11 mouse cellular contexts compared by ENCODE assay signal in genomic region chr9:60231981-60232881, GRCm38 (mm10).
DNase-seq lines count a peak whose midpoint lies in the region; ATAC-seq lines count a peak whose summit lies in the region.
"Had no signal": no experiment of that assay in that cellular context is flagged by ENCODE, and none has a peak within 500 bp of the region (broad histone marks: within the 10 kb centered on the region; RNA-seq: fewer than 3 reads in every experiment).

No protein-coding gene starts in this region.

- H3K27ac ChIP-seq in hindbrain, embryonic 11.5 days (ENCODE audit: low read depth, low read length), result 0 out of 2 replicates have a peak overlapping the region, but pooled peaks have one; percentile 24
- H3K27ac ChIP-seq in hindbrain, embryonic 14.5 days, result no peak overlapping the region
- peak overlapping the region; percentile 56 for H3K27ac ChIP-seq in kidney, embryonic 16.5 days (ENCODE audit: low read length)
- H3K27ac ChIP-seq: gastrocnemius, adult 2 months; left cerebral cortex, adult 2 months had no signal

- H3K9ac ChIP-seq in hindbrain, embryonic 11.5 days (ENCODE audit: low read depth, low read length), result no peak overlapping the region
- H3K9ac ChIP-seq in hindbrain, embryonic 14.5 days, result no peak overlapping the region
- H3K9ac ChIP-seq in kidney, embryonic 16.5 days (replicated peaks; ENCODE audit: low read length), result no peak overlapping the region

- H3K36me3 ChIP-seq in hindbrain, embryonic 11.5 days (ENCODE audit: control insufficient read depth, insufficient read depth, low read length), result no peaks in the 10 kb centered on the region
- H3K36me3 ChIP-seq in hindbrain, embryonic 14.5 days (replicated peaks; ENCODE audit: control insufficient read depth, insufficient read depth), result no peaks in the 10 kb centered on the region
- no peaks in the 10 kb centered on the region for H3K36me3 ChIP-seq in kidney, embryonic 16.5 days (ENCODE audit: insufficient read depth, low read length)

- peak; percentile 34 for DNase-seq in hindbrain, embryonic 11.5 days (ENCODE audit: low spot score)
- DNase-seq in hindbrain, embryonic 14.5 days (ENCODE audit: low spot score), result no peak
- DNase-seq in embryo, embryonic 9.5 days (ENCODE audit: extremely low spot score), result peak; percentile 34
- DNase-seq in lung, postnatal 14 days, result peak; percentile 12
- no peak for DNase-seq in heart, adult 8-10 months (ENCODE audit: low spot score)
- DNase-seq in adrenal gland, postnatal 25 days, result no peak
- no peak for DNase-seq in thymus, postnatal 36 days
- DNase-seq: gastrocnemius, adult 2 months had no signal

- no peak overlapping the region for H3K4me3 ChIP-seq in hindbrain, embryonic 11.5 days (ENCODE audit: low read depth, low read length)
- H3K4me3 ChIP-seq in hindbrain, embryonic 14.5 days (replicated peaks; ENCODE audit: low read length), result no peak overlapping the region
- no peak overlapping the region for H3K4me3 ChIP-seq in kidney, embryonic 16.5 days (ENCODE audit: low read length)
- H3K4me3 ChIP-seq: gastrocnemius, adult 2 months; left cerebral cortex, adult 2 months; megakaryocyte, embryonic 14.5 days had no signal

- no peak overlapping the region for H3K4me2 ChIP-seq in hindbrain, embryonic 11.5 days (replicated peaks; ENCODE audit: low read depth, low read length)
- no peak overlapping the region for H3K4me2 ChIP-seq in hindbrain, embryonic 14.5 days (replicated peaks)
- H3K4me2 ChIP-seq in kidney, embryonic 16.5 days (replicated peaks; ENCODE audit: low read depth, low read length), result no peak overlapping the region

- no peaks in the 10 kb centered on the region for H3K9me3 ChIP-seq in hindbrain, embryonic 11.5 days (ENCODE audit: control insufficient read depth, low read length)
- H3K9me3 ChIP-seq in hindbrain, embryonic 14.5 days (ENCODE audit: control insufficient read depth, low read length), result no peaks in the 10 kb centered on the region
- H3K9me3 ChIP-seq in kidney, embryonic 16.5 days (ENCODE audit: low read length), result no peaks in the 10 kb centered on the region

- ATAC-seq in hindbrain, embryonic 11.5 days (ENCODE audit: low FRiP score), result no peak
- no peak for ATAC-seq in hindbrain, embryonic 14.5 days (ENCODE audit: low FRiP score)
- ATAC-seq in kidney, embryonic 16.5 days (ENCODE audit: low FRiP score, low TSS enrichment), result no peak

- no peaks in the 10 kb centered on the region for H3K4me1 ChIP-seq in hindbrain, embryonic 11.5 days (replicated peaks; ENCODE audit: control insufficient read depth, insufficient read depth, low read length)
- H3K4me1 ChIP-seq in hindbrain, embryonic 14.5 days (replicated peaks; ENCODE audit: control insufficient read depth, insufficient read depth, low read length), result peaks cover 11% of the 10 kb centered on the region
- peaks cover 34% of the 10 kb centered on the region for H3K4me1 ChIP-seq in kidney, embryonic 16.5 days (ENCODE audit: insufficient read depth, low read length)

- 57% methylated on average over 9 of the region's 9 CpGs for WGBS in hindbrain, embryonic 11.5 days
- 61% methylated on average over 9 of the region's 9 CpGs for WGBS in hindbrain, embryonic 14.5 days
- 61% methylated on average over 9 of the region's 9 CpGs for WGBS in kidney, embryonic 16.5 days

- H3K27me3 ChIP-seq in hindbrain, embryonic 11.5 days (ENCODE audit: control insufficient read depth, insufficient read depth, low read length), result no peaks in the 10 kb centered on the region
- no peaks in the 10 kb centered on the region for H3K27me3 ChIP-seq in hindbrain, embryonic 14.5 days (ENCODE audit: control insufficient read depth, insufficient read depth, low read length)
- H3K27me3 ChIP-seq in kidney, embryonic 16.5 days (ENCODE audit: insufficient read depth, low read length), result no peaks in the 10 kb centered on the region

Comparison
In these comparisons a context has a peak if more than half of its experiments do, and no peak if none do; other contexts are left out.
1. DNase-seq: peak in hindbrain, embryonic 11.5 days (single experiment), embryo, embryonic 9.5 days (single experiment) and lung, postnatal 14 days (single experiment); none in hindbrain, embryonic 14.5 days (single experiment), heart, adult 8-10 months (single experiment), adrenal gland, postnatal 25 days (single experiment) and thymus, postnatal 36 days (0 of 2).